Mouse (Mus musculus) megakaryocyte, adult 5-6 weeks (primary cell): ENCODE data around the gene Fam111a. TPM values are rescaled to one million over a fixed set of nuclear protein-coding genes. Genes with fewer than 3 reads are reported as not detected.

Source experiments
- ATAC-seq: 2 replicates; pipeline ENCODE4 v1.8.0; 2016; ENCODE audit warnings: mild to moderate bottlenecking, inconsistent platforms; ENCODE audit not compliant: poor library complexity, severe bottlenecking
- total RNA-seq, 2 experiments: library from RNA; stranded (forward) in 1 of 2; stranded (reverse) in 1 of 2; fragments of 153-499, 151-499 nt in 1 of 2; fragments of 221-1000, 200-1000 nt in 1 of 2; gene quantifications; 2 replicates each; pipeline versions ENCODE4 v1.2.3 to v1.2.4; 2015 to 2017

Gene Fam111a
- total RNA-seq, 2 experiments from 2014 or later: 344 to 409 TPM

GRCm38 (mm10) chr19:12600684-12601480, 55.3 kb downstream of the Fam111a start:
- ATAC-seq: no peak

GRCm38 (mm10) chr19:12608336-12608735, 62.8 kb downstream of the Fam111a start:
- no peak for ATAC-seq

- no peak for ATAC-seq
These were observed 68.1 kb downstream of the Fam111a start for GRCm38 (mm10) chr19:12613646-12614045.

GRCm38 (mm10) chr19:12633176-12633575, 87.6 kb downstream of the Fam111a start, which contains the start of gene Glyat:
TSS of gene Glyat (plus strand) at chr19:12633308.
- no peak for ATAC-seq

GRCm38 (mm10) chr19:12634259-12634658, 88.7 kb downstream of the Fam111a start:
- no peak for ATAC-seq

- ATAC-seq: no peak
These were observed 89.4 kb downstream of the Fam111a start for GRCm38 (mm10) chr19:12634963-12635362.

GRCm38 (mm10) chr19:12636863-12637262, 91.3 kb downstream of the Fam111a start:
- no peak for ATAC-seq

GRCm38 (mm10) chr19:12638049-12638448, 92.5 kb downstream of the Fam111a start:
- no peak for ATAC-seq

Other genes starting within 250 kb of the Fam111a start
- not detected in 2 replicates for gene Olfr1436, start 246.6 kb upstream of the Fam111a start, total RNA-seq (2015)
- not detected in 2 replicates for gene Olfr1436, start 246.6 kb upstream of the Fam111a start, total RNA-seq (2017)
- gene Olfr1437, start 220.6 kb upstream of the Fam111a start, total RNA-seq (2015): not detected in 2 replicates
- not detected in 2 replicates for gene Olfr1437, start 220.6 kb upstream of the Fam111a start, total RNA-seq (2017)
- gene Olfr1438-ps1, start 209.8 kb upstream of the Fam111a start, total RNA-seq (2015): not detected in 2 replicates
- not detected in 2 replicates for gene Olfr1438-ps1, start 209.8 kb upstream of the Fam111a start, total RNA-seq (2017)
- not detected in 2 replicates for gene Olfr1440, start 158.5 kb upstream of the Fam111a start, total RNA-seq (2015)
- not detected in 2 replicates for gene Olfr1440, start 158.5 kb upstream of the Fam111a start, total RNA-seq (2017)
- not detected in 2 replicates for gene Olfr1441, start 128.3 kb upstream of the Fam111a start, total RNA-seq (2015)
- gene Olfr1441, start 128.3 kb upstream of the Fam111a start, total RNA-seq (2017): not detected in 2 replicates
- gene Pfpl, start 117.8 kb upstream of the Fam111a start, total RNA-seq (2015): not detected in 2 replicates
- gene Pfpl, start 117.8 kb upstream of the Fam111a start, total RNA-seq (2017): not detected in 2 replicates
- 1,084 and 1,137 TPM in 2 replicates for gene Mpeg1, start 85.0 kb upstream of the Fam111a start, total RNA-seq (2015)
- gene Mpeg1, start 85.0 kb upstream of the Fam111a start, total RNA-seq (2017): 543 and 663 TPM in 2 replicates
- gene Dtx4, start 44.3 kb upstream of the Fam111a start, total RNA-seq (2015): 7.3 and 9.9 TPM in 2 replicates
- 8.3 and 9.0 TPM in 2 replicates for gene Dtx4, start 44.3 kb upstream of the Fam111a start, total RNA-seq (2017)
- gene Gm4952, start 54.2 kb downstream of the Fam111a start, total RNA-seq (2015): not detected in 2 replicates
- gene Gm4952, start 54.2 kb downstream of the Fam111a start, total RNA-seq (2017): not detected in 2 replicates
- gene Glyat, start 87.6 kb downstream of the Fam111a start, total RNA-seq (2015): not detected in 2 replicates
- not detected in 2 replicates for gene Glyat, start 87.6 kb downstream of the Fam111a start, total RNA-seq (2017)
- gene Olfr1442, start 124.7 kb downstream of the Fam111a start, total RNA-seq (2015): not detected in 2 replicates
- not detected in 2 replicates for gene Olfr1442, start 124.7 kb downstream of the Fam111a start, total RNA-seq (2017)
- gene Olfr1443, start 132.4 kb downstream of the Fam111a start, total RNA-seq (2015): not detected in 2 replicates
- gene Olfr1443, start 132.4 kb downstream of the Fam111a start, total RNA-seq (2017): not detected in 2 replicates
- gene Keg1, start 150.0 kb downstream of the Fam111a start, total RNA-seq (2015): not detected in 2 replicates
- not detected in 2 replicates for gene Keg1, start 150.0 kb downstream of the Fam111a start, total RNA-seq (2017)
- 4.1 and 5.0 TPM in 2 replicates for gene Cntf, start 219.9 kb downstream of the Fam111a start, total RNA-seq (2015)
- 1.5 and 2.5 TPM in 2 replicates for gene Cntf, start 219.9 kb downstream of the Fam111a start, total RNA-seq (2017)